In the genomic region with DNA sequence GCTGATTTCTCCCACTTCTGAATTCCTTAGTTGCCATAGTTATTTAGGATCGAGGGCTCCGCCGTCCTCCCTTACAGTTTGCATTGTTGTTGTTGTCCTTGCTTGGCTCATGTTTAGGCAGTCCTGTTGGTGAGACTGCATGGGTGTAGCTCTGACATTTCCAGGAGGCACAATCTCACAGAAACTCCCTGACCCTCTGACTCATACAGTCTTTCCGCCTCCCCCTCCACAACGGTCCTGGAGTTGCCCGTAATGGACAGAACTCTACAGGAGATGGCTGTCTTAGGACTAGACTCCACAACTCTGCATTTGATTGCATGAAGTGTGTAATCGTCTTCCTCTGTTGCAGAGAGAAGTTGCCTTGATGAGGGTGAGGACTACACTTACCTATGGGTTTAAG, we compare ENCODE assay signal across 15 mouse cellular contexts.
A peak's percentile ranks its signal among the peaks of the same experiment; 100 is the strongest.
DNase-seq lines count a peak whose midpoint lies in the region; ATAC-seq and TF ChIP-seq lines count a peak whose summit lies in the region.
"Had no signal": no experiment of that assay in that cellular context is flagged by ENCODE, and none has a peak within 500 bp of the region (broad histone marks: within the 10 kb centered on the region; RNA-seq: fewer than 3 reads in every experiment).

No protein-coding gene starts in this region.

- DNase-seq in gastrocnemius, adult 2 months, result no peak
- no peak for DNase-seq in gastrocnemius, postnatal 14 days
- no peak for DNase-seq in heart, adult 9 months (ENCODE audit: low spot score in 2 of 2)
- peak; percentile 54 for DNase-seq in adrenal gland, postnatal 10 days
- DNase-seq in liver, embryonic 13.5 days, result no peak
- DNase-seq in lung, postnatal 36 days, result no peak
- DNase-seq in spleen, postnatal 10 days (ENCODE audit: low spot score in 2 of 2), result no peak
- DNase-seq: cerebellum, adult 2 months; forebrain, postnatal 0 days; kidney, adult 8-10 months; thymus, adult 2 months had no signal

- peaks cover 4% of the 10 kb centered on the region; the same call in 1 of the 2 replicates for H3K36me3 ChIP-seq in heart, embryonic 16.5 days (ENCODE audit: control insufficient read depth, insufficient read depth)
- H3K36me3 ChIP-seq in liver, embryonic 13.5 days, result no peaks in the 10 kb centered on the region; the same call in 1 of the 2 replicates

- H3K4me3 ChIP-seq in gastrocnemius, adult 2 months, result no peak overlapping the region
- no peak overlapping the region for H3K4me3 ChIP-seq in heart, embryonic 16.5 days (ENCODE audit: low read length)
- no peak overlapping the region for H3K4me3 ChIP-seq in liver, embryonic 13.5 days (replicated peaks)
- H3K4me3 ChIP-seq: embryonic facial prominence, embryonic 13.5 days; limb, embryonic 13.5 days had no signal

- H3K9ac ChIP-seq in heart, embryonic 16.5 days (ENCODE audit: low read length), result peak overlapping the region; percentile 28
- H3K9ac ChIP-seq in liver, embryonic 13.5 days, result no peak overlapping the region
- H3K9ac ChIP-seq: embryonic facial prominence, embryonic 13.5 days; forebrain, postnatal 0 days; limb, embryonic 13.5 days had no signal

- no peaks in the 10 kb centered on the region for H3K9me3 ChIP-seq in heart, embryonic 16.5 days (replicated peaks; ENCODE audit: control insufficient read depth, low read length)
- H3K9me3 ChIP-seq in liver, embryonic 13.5 days (replicated peaks), result no peaks in the 10 kb centered on the region
- H3K9me3 ChIP-seq: embryonic facial prominence, embryonic 13.5 days; limb, embryonic 13.5 days had no signal

- WGBS in heart, embryonic 16.5 days, result 68% methylated on average over 7 of the region's 7 CpGs
- 57% methylated on average over 7 of the region's 7 CpGs for WGBS in liver, embryonic 13.5 days (ENCODE audit: insufficient replicate concordance)

- H3K4me1 ChIP-seq in heart, embryonic 16.5 days (ENCODE audit: control insufficient read depth, insufficient read depth, low read length), result peaks cover 26% of the 10 kb centered on the region
- peaks cover 42% of the 10 kb centered on the region for H3K4me1 ChIP-seq in liver, embryonic 13.5 days (replicated peaks)

- peak overlapping the region; percentile 41; the same call in 1 of the 2 replicates for H3K4me2 ChIP-seq in heart, embryonic 16.5 days (ENCODE audit: low read depth, low read length)
- no peak overlapping the region for H3K4me2 ChIP-seq in liver, embryonic 13.5 days
- H3K4me2 ChIP-seq: embryonic facial prominence, embryonic 13.5 days; limb, embryonic 13.5 days had no signal

- intact Hi-C loops in gastrocnemius, adult 2 months (cut with DNase I), result no loop called here
- intact Hi-C loops in gastrocnemius, postnatal 14 days (cut with DNase I; ENCODE audit: low total_unique reads), result no loop called here

- no peaks in the 10 kb centered on the region for H3K27me3 ChIP-seq in heart, embryonic 16.5 days (ENCODE audit: control insufficient read depth, insufficient read depth, low read length)
- peaks cover 11% of the 10 kb centered on the region; the same call in 1 of the 2 replicates for H3K27me3 ChIP-seq in liver, embryonic 13.5 days
- H3K27me3 ChIP-seq: embryonic facial prominence, embryonic 13.5 days; limb, embryonic 13.5 days had no signal

- H3K27ac ChIP-seq in gastrocnemius, adult 2 months, result peak overlapping the region; percentile 63; the same call in 1 of the 2 replicates
- peak overlapping the region; percentile 72 for H3K27ac ChIP-seq in heart, embryonic 16.5 days (ENCODE audit: low read length)
- peak overlapping the region; percentile 2; the same call in 1 of the 2 replicates for H3K27ac ChIP-seq in liver, embryonic 13.5 days
- H3K27ac ChIP-seq: embryonic facial prominence, embryonic 13.5 days; limb, embryonic 13.5 days had no signal

- no peak for TF ChIP-seq CTCF in gastrocnemius, adult 2 months (IDR thresholded peaks at IDR 0.05)

- ATAC-seq in heart, embryonic 16.5 days (replicated peaks; ENCODE audit: extremely low read depth, insufficient read depth, low FRiP score), result no peak
- no peak for ATAC-seq in liver, embryonic 13.5 days (ENCODE audit: low read depth)
- ATAC-seq: forebrain, postnatal 0 days; midbrain, embryonic 16.5 days had no signal

Comparison
In these comparisons a context has a peak if more than half of its experiments do, and no peak if none do; other contexts are left out.
1. H3K27ac ChIP-seq: peak in every context shown above with its lines; median percentile 72 in heart, embryonic 16.5 days; 63 in gastrocnemius, adult 2 months; 2 in liver, embryonic 13.5 days.